Mouse (Mus musculus): ENCODE measurements at regions not wholly inside any gene's neighbourhood (a gene's known extent, or its start where the extent isn't known, plus 50 kb on each side); places are given as distances from the start of the nearest gene placed in this dataset.
A peak's percentile ranks its signal among the peaks of the same experiment; 100 is the strongest.

- no peak for DNase-seq
Measured at GRCm38 (mm10) chr6:50780677-50781076, 126.4 kb upstream of the Npvf start.

- no peak for DNase-seq
Measured at GRCm38 (mm10) chr6:50781271-50781670, 127.0 kb upstream of the Npvf start.

- no peak for DNase-seq
Measured at GRCm38 (mm10) chr6:50782221-50782620, 128.0 kb upstream of the Npvf start.

GRCm38 (mm10) chr6:50783494-50783893 lies 129.3 kb upstream of the Npvf start:
- no peak for DNase-seq

GRCm38 (mm10) chr6:50784381-50784780 lies 130.1 kb upstream of the Npvf start:
- no peak for DNase-seq

- no peak for DNase-seq
Measured at GRCm38 (mm10) chr6:50787666-50788065, 133.4 kb upstream of the Npvf start.

- DNase-seq: no peak
Measured at GRCm38 (mm10) chr6:50799963-50800362, 145.7 kb upstream of the Npvf start.

- no peak for DNase-seq
Measured at GRCm38 (mm10) chr6:50802956-50803355, 148.7 kb upstream of the Npvf start.

- no peak for DNase-seq
Measured at GRCm38 (mm10) chr6:50804477-50805005, 150.3 kb upstream of the Npvf start.

- peak; percentile 19 for DNase-seq
Measured at GRCm38 (mm10) chr6:50806376-50807077, 152.3 kb upstream of the Npvf start.

GRCm38 (mm10) chr6:50807187-50808012 lies 153.2 kb upstream of the Npvf start:
- DNase-seq: no peak

GRCm38 (mm10) chr6:50808126-50808525 lies 153.9 kb upstream of the Npvf start:
- peak; percentile 26 for DNase-seq

GRCm38 (mm10) chr6:50808811-50809668 lies 154.8 kb upstream of the Npvf start:
- no peak for DNase-seq

- DNase-seq: no peak
Measured at GRCm38 (mm10) chr6:50809669-50809983, 155.4 kb upstream of the Npvf start.

- no peak for DNase-seq
Measured at GRCm38 (mm10) chr6:50814936-50815500, 160.8 kb upstream of the Npvf start.

GRCm38 (mm10) chr6:50815579-50815978 lies 161.3 kb upstream of the Npvf start:
- no peak for DNase-seq

- DNase-seq: no peak
Measured at GRCm38 (mm10) chr6:50817430-50817829, 163.2 kb upstream of the Npvf start.

GRCm38 (mm10) chr6:50818433-50818832 lies 164.2 kb upstream of the Npvf start:
- DNase-seq: no peak

GRCm38 (mm10) chr6:50818891-50819541 lies 164.8 kb upstream of the Npvf start:
- DNase-seq: no peak

- DNase-seq: no peak
Measured at GRCm38 (mm10) chr6:50821401-50822235, 167.4 kb upstream of the Npvf start.

Measured in cerebellum, adult 11-12 months (tissue).